Mouse (Mus musculus) kidney, postnatal 4 days (tissue): ENCODE measurements around the gene Fgd2.

Source experiments
- DNase-seq, 2 experiments: peaks; one replicate each; pipeline ENCODE4 v3.0.0; 2021; ENCODE audit warnings: mixed read lengths in 2 of 2

Fgd2 gene

GRCm38 (mm10) chr17:29428213-29428612, 67.5 kb downstream of the Fgd2 start:
- peak; percentile 51 to 66 for DNase-seq

GRCm38 (mm10) chr17:29428826-29429225, 68.1 kb downstream of the Fgd2 start:
- DNase-seq, result no peak
